Mouse (Mus musculus): ENCODE results near the gene Slc30a3.

DNA sequence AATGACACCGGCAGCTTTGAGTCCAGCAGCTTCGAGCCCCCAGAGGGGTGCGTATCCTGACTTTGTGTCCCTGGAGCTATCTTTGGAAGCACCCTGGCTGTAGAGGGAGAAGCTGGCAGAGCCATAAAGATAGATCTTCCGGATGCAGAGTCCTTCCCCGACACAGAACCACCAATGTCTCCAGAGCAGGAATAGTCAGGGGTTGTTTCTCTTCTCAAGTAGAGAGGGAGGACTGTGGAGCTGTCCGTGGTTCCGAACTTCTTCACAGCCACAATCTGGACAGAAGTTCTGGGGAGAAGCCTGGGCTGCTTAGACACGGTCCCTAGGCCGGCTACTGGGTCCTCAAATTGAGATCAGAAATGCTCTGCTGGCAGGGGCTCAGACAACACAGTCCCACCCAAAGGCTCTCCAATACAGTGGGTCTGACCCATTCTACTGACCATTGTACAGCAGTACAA is 31.0 kb upstream of the Slc30a3 start:
- TF ChIP-seq CTCF (IDR thresholded peaks at IDR 0.05; ENCODE audit: control insufficient read depth, insufficient read depth, insufficient read length) (no peak), MAX (IDR thresholded peaks at IDR 0.05) (no peak), USF1 (IDR thresholded peaks at IDR 0.05; ENCODE audit: low read depth) (no peak), MYOG (IDR thresholded peaks at IDR 0.05; ENCODE audit: control insufficient read depth, extremely low read depth, insufficient read length) (no peak), CEBPB (IDR thresholded peaks at IDR 0.05; ENCODE audit: low read depth) (no peak), FOSL1 (IDR thresholded peaks at IDR 0.05; ENCODE audit: insufficient read depth, low read length, poor library complexity, severe bottlenecking) (no peak), MYOD1 (IDR thresholded peaks at IDR 0.05; ENCODE audit: control insufficient read depth, insufficient read length, low read depth) (no peak)
